Mouse (Mus musculus): ENCODE data around the gene A930033H14Rik. TPM values are rescaled to one million over a fixed set of nuclear protein-coding genes. Genes with fewer than 3 reads are reported as not detected.

Gene A930033H14Rik
- polyA plus RNA-seq, 1 experiment from 2014 or later: 3.2 TPM

- H3K27me3 ChIP-seq: no peaks in the 10 kb centered on the region
- ATAC-seq (ENCODE audit: insufficient number of reproducible peaks, low FRiP score, low TSS enrichment, low read depth): no peak
- no peak overlapping the region for H3K4me3 ChIP-seq (replicated peaks)
- no peak overlapping the region for H3K4me2 ChIP-seq (replicated peaks)
- H3K36me3 ChIP-seq: peaks cover 4% of the 10 kb centered on the region; the same call in 1 of the 2 replicates
- 79% methylated on average over 8 of the region's 8 CpGs for WGBS
- no peak overlapping the region for H3K9ac ChIP-seq
- no peak overlapping the region for H3K27ac ChIP-seq (replicated peaks)
- H3K4me1 ChIP-seq: no peaks in the 10 kb centered on the region
- no peaks in the 10 kb centered on the region for H3K9me3 ChIP-seq (replicated peaks)
These were observed 13.1 kb upstream of the A930033H14Rik start for GRCm38 (mm10) chr10:69225951-69226350.

GRCm38 (mm10) chr10:69225471-69225870, 12.6 kb upstream of the A930033H14Rik start:
- no peaks in the 10 kb centered on the region for H3K9me3 ChIP-seq (replicated peaks)
- H3K4me2 ChIP-seq (replicated peaks): no peak overlapping the region
- no peak overlapping the region for H3K27ac ChIP-seq (replicated peaks)
- H3K27me3 ChIP-seq: no peaks in the 10 kb centered on the region
- no peak overlapping the region for H3K9ac ChIP-seq
- no peak overlapping the region for H3K4me3 ChIP-seq (replicated peaks)
- 95% methylated on average over 5 of the region's 5 CpGs for WGBS
- no peaks in the 10 kb centered on the region for H3K4me1 ChIP-seq
- H3K36me3 ChIP-seq: peaks cover 4% of the 10 kb centered on the region; the same call in 1 of the 2 replicates
- no peak for ATAC-seq (ENCODE audit: insufficient number of reproducible peaks, low FRiP score, low TSS enrichment, low read depth)

GRCm38 (mm10) chr10:69224276-69224675, 11.4 kb upstream of the A930033H14Rik start:
- Histone ChIP-seq H3K9me3 (replicated peaks) (no peaks in the 10 kb centered on the region), H3K9ac (no peak overlapping the region), H3K4me2 (replicated peaks) (no peak overlapping the region), H3K27ac (replicated peaks) (no peak overlapping the region), H3K4me1 (peaks cover 5% of the 10 kb centered on the region; the same call in 1 of the 2 replicates), H3K27me3 (no peaks in the 10 kb centered on the region), H3K36me3 (peaks cover 4% of the 10 kb centered on the region; the same call in 1 of the 2 replicates), H3K4me3 (replicated peaks) (no peak overlapping the region)
- ATAC-seq (ENCODE audit: insufficient number of reproducible peaks, low FRiP score, low TSS enrichment, low read depth): no peak
- 71% methylated on average over 7 of the region's 7 CpGs for WGBS

- H3K9me3 ChIP-seq (replicated peaks): no peaks in the 10 kb centered on the region
- WGBS: 88% methylated on average over 4 of the region's 4 CpGs
- no peak overlapping the region for H3K9ac ChIP-seq
- H3K4me2 ChIP-seq (replicated peaks): no peak overlapping the region
- H3K27me3 ChIP-seq: no peaks in the 10 kb centered on the region
- no peak overlapping the region for H3K27ac ChIP-seq (replicated peaks)
- H3K4me3 ChIP-seq (replicated peaks): no peak overlapping the region
- H3K4me1 ChIP-seq: peaks cover 5% of the 10 kb centered on the region; the same call in 1 of the 2 replicates
- ATAC-seq (ENCODE audit: insufficient number of reproducible peaks, low FRiP score, low TSS enrichment, low read depth): no peak
- H3K36me3 ChIP-seq: peaks cover 10% of the 10 kb centered on the region
These were observed 10.3 kb upstream of the A930033H14Rik start for GRCm38 (mm10) chr10:69223232-69223631.

GRCm38 (mm10) chr10:69221955-69222354, 9.1 kb upstream of the A930033H14Rik start:
- Histone ChIP-seq H3K27me3 (no peaks in the 10 kb centered on the region), H3K9ac (no peak overlapping the region), H3K9me3 (replicated peaks) (no peaks in the 10 kb centered on the region), H3K27ac (replicated peaks) (no peak overlapping the region), H3K4me2 (replicated peaks) (no peak overlapping the region), H3K4me3 (replicated peaks) (no peak overlapping the region), H3K4me1 (peaks cover 5% of the 10 kb centered on the region; the same call in 1 of the 2 replicates), H3K36me3 (peaks cover 20% of the 10 kb centered on the region)
- ATAC-seq (ENCODE audit: insufficient number of reproducible peaks, low FRiP score, low TSS enrichment, low read depth): no peak
- WGBS: 83% methylated on average over 3 of the region's 3 CpGs

- H3K4me1 ChIP-seq: peaks cover 5% of the 10 kb centered on the region; the same call in 1 of the 2 replicates
- 91% methylated on average over 9 of the region's 9 CpGs for WGBS
- no peak overlapping the region for H3K4me2 ChIP-seq (replicated peaks)
- H3K9me3 ChIP-seq (replicated peaks): no peaks in the 10 kb centered on the region
- no peak overlapping the region for H3K27ac ChIP-seq (replicated peaks)
- H3K36me3 ChIP-seq: peaks cover 27% of the 10 kb centered on the region
- H3K4me3 ChIP-seq (replicated peaks): no peak overlapping the region
- no peaks in the 10 kb centered on the region for H3K27me3 ChIP-seq
- no peak overlapping the region for H3K9ac ChIP-seq
- ATAC-seq (ENCODE audit: insufficient number of reproducible peaks, low FRiP score, low TSS enrichment, low read depth): no peak
These were observed 8.2 kb upstream of the A930033H14Rik start for GRCm38 (mm10) chr10:69221148-69221547.

- 79% methylated on average over 6 of the region's 6 CpGs for WGBS
- ATAC-seq (ENCODE audit: insufficient number of reproducible peaks, low FRiP score, low TSS enrichment, low read depth): no peak
- no peak overlapping the region; the same call in 1 of the 2 replicates for H3K27ac ChIP-seq (replicated peaks)
These were observed 7.4 kb upstream of the A930033H14Rik start for GRCm38 (mm10) chr10:69220296-69220695.

GRCm38 (mm10) chr10:69219289-69219626, 6.4 kb upstream of the A930033H14Rik start:
- Histone ChIP-seq H3K4me2 (replicated peaks) (no peak overlapping the region), H3K9me3 (replicated peaks) (no peaks in the 10 kb centered on the region), H3K36me3 (peaks cover 27% of the 10 kb centered on the region), H3K27ac (replicated peaks) (no peak overlapping the region), H3K27me3 (no peaks in the 10 kb centered on the region), H3K9ac (no peak overlapping the region), H3K4me1 (peaks cover 7% of the 10 kb centered on the region), H3K4me3 (replicated peaks) (no peak overlapping the region)
- no peak for ATAC-seq (ENCODE audit: insufficient number of reproducible peaks, low FRiP score, low TSS enrichment, low read depth)
- WGBS: 82% methylated on average over 2 of the region's 2 CpGs

More at GRCm38 (mm10) chr10:69220296-69220695, 7.4 kb upstream of the A930033H14Rik start:
- peaks cover 5% of the 10 kb centered on the region; the same call in 1 of the 2 replicates for H3K4me1 ChIP-seq
- H3K4me2 ChIP-seq (replicated peaks): no peak overlapping the region
- no peaks in the 10 kb centered on the region for H3K27me3 ChIP-seq
- no peak overlapping the region for H3K4me3 ChIP-seq (replicated peaks)
- no peaks in the 10 kb centered on the region for H3K9me3 ChIP-seq (replicated peaks)
- peaks cover 27% of the 10 kb centered on the region for H3K36me3 ChIP-seq
- H3K9ac ChIP-seq: no peak overlapping the region

GRCm38 (mm10) chr10:69218458-69219288, 5.8 kb upstream of the A930033H14Rik start:
- 84% methylated on average over 14 of the region's 14 CpGs for WGBS
- Histone ChIP-seq H3K9ac (no peak overlapping the region), H3K27ac (replicated peaks) (no peak overlapping the region), H3K4me3 (replicated peaks) (no peak overlapping the region), H3K4me1 (peaks cover 13% of the 10 kb centered on the region), H3K9me3 (replicated peaks) (no peaks in the 10 kb centered on the region), H3K36me3 (peaks cover 25% of the 10 kb centered on the region), H3K27me3 (no peaks in the 10 kb centered on the region), H3K4me2 (replicated peaks) (no peak overlapping the region)
- ATAC-seq (ENCODE audit: insufficient number of reproducible peaks, low FRiP score, low TSS enrichment, low read depth): no peak

- Histone ChIP-seq H3K9ac (no peak overlapping the region), H3K4me2 (replicated peaks) (no peak overlapping the region), H3K9me3 (replicated peaks) (no peaks in the 10 kb centered on the region), H3K36me3 (peaks cover 23% of the 10 kb centered on the region; the same call in 1 of the 2 replicates), H3K4me1 (peaks cover 15% of the 10 kb centered on the region), H3K4me3 (replicated peaks) (no peak overlapping the region), H3K27me3 (no peaks in the 10 kb centered on the region), H3K27ac (replicated peaks) (no peak overlapping the region)
- WGBS: 93% methylated on average over 4 of the region's 4 CpGs
- no peak for ATAC-seq (ENCODE audit: insufficient number of reproducible peaks, low FRiP score, low TSS enrichment, low read depth)
These were observed 4.3 kb upstream of the A930033H14Rik start for GRCm38 (mm10) chr10:69217127-69217690.

- H3K4me2 ChIP-seq (replicated peaks): peak overlapping the region; percentile 78
- ATAC-seq (ENCODE audit: insufficient number of reproducible peaks, low FRiP score, low TSS enrichment, low read depth): no peak
- WGBS: 14% methylated on average over 5 of the region's 5 CpGs
- H3K4me1 ChIP-seq: peaks cover 17% of the 10 kb centered on the region; the same call in 1 of the 2 replicates
- H3K9ac ChIP-seq: peak overlapping the region; percentile 94
- peak overlapping the region; percentile 83 for H3K4me3 ChIP-seq (replicated peaks)
- H3K27ac ChIP-seq (replicated peaks): peak overlapping the region; percentile 98
- H3K9me3 ChIP-seq (replicated peaks): no peaks in the 10 kb centered on the region
- no peaks in the 10 kb centered on the region for H3K27me3 ChIP-seq
- peaks cover 26% of the 10 kb centered on the region for H3K36me3 ChIP-seq
These were observed 1.1 kb upstream of the A930033H14Rik start for GRCm38 (mm10) chr10:69213986-69214385.

All from embryonic facial prominence, embryonic 15.5 days (tissue).